Mouse (Mus musculus) myocyte (in vitro differentiated cells): ENCODE measurements at regions not wholly inside any gene's neighbourhood (a gene's known extent, or its start where the extent isn't known, plus 50 kb on each side); places are given as distances from the start of the nearest gene placed in this dataset.

Experiments
- H3K27me3 ChIP-seq: one replicate; pipeline ENCODE4 v1.6.1; 2011; ENCODE audit not compliant: control insufficient read depth, insufficient read depth, insufficient read length
- H3K36me3 ChIP-seq: one replicate; pipeline ENCODE4 v1.6.1; 2011; ENCODE audit not compliant: control insufficient read depth, insufficient read depth
- H3K4me2 ChIP-seq: one replicate; pipeline ENCODE4 v1.6.1; 2011; ENCODE audit warnings: low read depth, control low read depth
- H3K4me3 ChIP-seq: one replicate; pipeline ENCODE4 v1.5.1; 2011; ENCODE audit warnings: mild to moderate bottlenecking, control low read depth, moderate library complexity
- H3K79me2 ChIP-seq: one replicate; pipeline ENCODE4 v1.6.1; 2011; ENCODE audit not compliant: control insufficient read depth, insufficient read depth
- H3ac ChIP-seq: one replicate; pipeline ENCODE4 v1.6.1; 2011; ENCODE audit not compliant: control insufficient read depth, insufficient read length
- CEBPB ChIP-seq: IDR thresholded peaks from 2 replicates; pipeline ENCODE4 v1.6.1; 2011; ENCODE audit warnings: mild to moderate bottlenecking, moderate library complexity; ENCODE audit not compliant: poor library complexity, insufficient read depth, severe bottlenecking
- E2F4 ChIP-seq: IDR thresholded peaks from one replicate; pipeline ENCODE4 v1.6.1; 2011; ENCODE audit warnings: mild to moderate bottlenecking, control low read depth, moderate library complexity; ENCODE audit not compliant: insufficient read depth
- MAX ChIP-seq: IDR thresholded peaks from one replicate; pipeline ENCODE4 v1.6.1; 2011; ENCODE audit warnings: low read depth, mild to moderate bottlenecking, control low read depth
- MYOD1 ChIP-seq, 3 experiments: IDR thresholded peaks; one replicate each; pipeline ENCODE4 v1.6.1; 2011; ENCODE audit warnings: control low read depth in 2 of 3, low read depth in 2 of 3, mild to moderate bottlenecking in 2 of 3, moderate library complexity in 1 of 3; ENCODE audit not compliant: insufficient read length in 2 of 3, control insufficient read depth in 1 of 3
- MYOG ChIP-seq, 3 experiments: IDR thresholded peaks; one replicate each; pipeline ENCODE4 v1.6.1; 2011; ENCODE audit warnings: control low read depth in 2 of 3, low read depth in 2 of 3, mild to moderate bottlenecking in 2 of 3; ENCODE audit not compliant: insufficient read length in 2 of 3, control insufficient read depth in 1 of 3, insufficient read depth in 1 of 3
- POLR2A ChIP-seq: IDR thresholded peaks from one replicate; pipeline ENCODE4 v1.6.1; 2011; ENCODE audit warnings: low read depth, mild to moderate bottlenecking, control low read depth, moderate library complexity; ENCODE audit not compliant: insufficient read length
- POLR2AphosphoS2 ChIP-seq: IDR thresholded peaks from one replicate; pipeline ENCODE4 v1.6.1; 2011; ENCODE audit warnings: low read depth, control low read depth; ENCODE audit not compliant: insufficient read length
- REST ChIP-seq: IDR thresholded peaks from one replicate; pipeline ENCODE4 v1.6.1; 2011; ENCODE audit warnings: mild to moderate bottlenecking, control low read depth, moderate library complexity; ENCODE audit not compliant: insufficient read depth, insufficient read length
- SRF ChIP-seq: IDR thresholded peaks from one replicate; pipeline ENCODE4 v1.6.1; 2011; ENCODE audit warnings: low read depth; ENCODE audit not compliant: control insufficient read depth, insufficient read length
- TCF12 ChIP-seq: IDR thresholded peaks from one replicate; pipeline ENCODE4 v1.6.1; 2011; ENCODE audit warnings: mild to moderate bottlenecking, control low read depth; ENCODE audit not compliant: poor library complexity, insufficient read depth, severe bottlenecking
- TCF3 ChIP-seq: IDR thresholded peaks from one replicate; pipeline ENCODE4 v1.6.1; 2011; ENCODE audit warnings: low read depth, control low read depth; ENCODE audit not compliant: insufficient read length
- USF1 ChIP-seq: IDR thresholded peaks from one replicate; pipeline ENCODE4 v1.6.1; 2011; ENCODE audit warnings: low read depth, mild to moderate bottlenecking, control low read depth, moderate library complexity

GRCm38 (mm10) chr3:50761766-50762165, 318.4 kb upstream of the Slc7a11 start:
- Histone ChIP-seq H3K4me3 (no peak overlapping the region), H3K79me2 (no peaks in the 10 kb centered on the region), H3K36me3 (no peaks in the 10 kb centered on the region), H3K4me2 (no peak overlapping the region), H3ac (no peak overlapping the region), H3K27me3 (no peaks in the 10 kb centered on the region)
- no peak for TF ChIP-seq POLR2AphosphoS2
- no peak for TF ChIP-seq USF1
- TF ChIP-seq E2F4, result no peak
- no peak for TF ChIP-seq MYOG (IDR thresholded peaks at IDR 0.05; ENCODE audit: control insufficient read depth in 1 of 3, insufficient read depth in 1 of 3, insufficient read length in 2 of 3, low read depth in 2 of 3)
- TF ChIP-seq MYOD1 (IDR thresholded peaks at IDR 0.05; ENCODE audit: control insufficient read depth in 1 of 3, insufficient read length in 2 of 3, low read depth in 2 of 3), result no peak
- no peak for TF ChIP-seq REST
- no peak for TF ChIP-seq CEBPB

- no peak for TF ChIP-seq E2F4
- no peak for TF ChIP-seq MYOG (IDR thresholded peaks at IDR 0.05; ENCODE audit: control insufficient read depth in 1 of 3, insufficient read depth in 1 of 3, insufficient read length in 2 of 3, low read depth in 2 of 3)
- TF ChIP-seq SRF, result no peak
- TF ChIP-seq POLR2A, result no peak
- TF ChIP-seq MAX, result no peak
- TF ChIP-seq TCF3, result no peak
- TF ChIP-seq POLR2AphosphoS2, result no peak
- no peak for TF ChIP-seq TCF12
- no peak for TF ChIP-seq USF1
- TF ChIP-seq MYOD1 (IDR thresholded peaks at IDR 0.05; ENCODE audit: control insufficient read depth in 1 of 3, insufficient read length in 2 of 3, low read depth in 2 of 3), result no peak
- no peak for TF ChIP-seq CEBPB
- TF ChIP-seq REST, result no peak
These were observed 314.7 kb upstream of the Slc7a11 start for GRCm38 (mm10) chr3:50758106-50758505.

DNA sequence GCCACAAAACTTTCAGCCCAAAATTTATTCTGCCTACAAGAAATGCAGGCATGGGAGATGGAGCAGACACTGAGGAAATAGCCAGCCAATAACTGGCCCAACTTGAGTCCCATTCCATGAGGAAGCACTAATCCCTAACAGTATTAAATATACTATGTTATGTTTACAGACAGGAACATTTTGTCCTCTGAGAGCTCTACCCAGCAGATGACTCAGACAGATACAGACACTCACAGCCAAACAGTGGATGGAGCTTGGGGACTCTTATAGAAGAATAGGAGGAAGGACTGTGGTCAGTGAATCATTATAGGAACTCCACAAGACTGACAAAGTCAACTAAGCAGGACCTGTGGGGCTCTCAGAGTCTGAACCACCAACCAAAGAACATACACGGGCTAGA, 293.8 kb upstream of the Slc7a11 start:
- no peak overlapping the region for H3K4me2 ChIP-seq
- H3K36me3 ChIP-seq, result no peaks in the 10 kb centered on the region
- no peak overlapping the region for H3K4me3 ChIP-seq

More at GRCm38 (mm10) chr3:50758106-50758505, 314.7 kb upstream of the Slc7a11 start:
- H3K4me3 ChIP-seq, result no peak overlapping the region
- H3K27me3 ChIP-seq, result no peaks in the 10 kb centered on the region
- no peak overlapping the region for H3K4me2 ChIP-seq
- H3ac ChIP-seq, result no peak overlapping the region
- no peaks in the 10 kb centered on the region for H3K79me2 ChIP-seq
- H3K36me3 ChIP-seq, result no peaks in the 10 kb centered on the region

GRCm38 (mm10) chr3:50719035-50719434, 275.6 kb upstream of the Slc7a11 start:
- Histone ChIP-seq H3K4me2 (no peak overlapping the region), H3K79me2 (no peaks in the 10 kb centered on the region), H3ac (no peak overlapping the region), H3K27me3 (no peaks in the 10 kb centered on the region), H3K36me3 (no peaks in the 10 kb centered on the region), H3K4me3 (no peak overlapping the region)
- TF ChIP-seq POLR2AphosphoS2 (no peak), CEBPB (0 out of 2 replicates have a peak, but pooled peaks have one; percentile 12)

More for the DNA sequence above, 293.8 kb upstream of the Slc7a11 start:
- Histone ChIP-seq H3ac (no peak overlapping the region), H3K27me3 (no peaks in the 10 kb centered on the region), H3K79me2 (no peaks in the 10 kb centered on the region)
- TF ChIP-seq USF1, result no peak
- TF ChIP-seq MYOD1 (IDR thresholded peaks at IDR 0.05; ENCODE audit: control insufficient read depth in 1 of 3, insufficient read length in 2 of 3, low read depth in 2 of 3), result no peak
- no peak for TF ChIP-seq MYOG (IDR thresholded peaks at IDR 0.05; ENCODE audit: control insufficient read depth in 1 of 3, insufficient read depth in 1 of 3, insufficient read length in 2 of 3, low read depth in 2 of 3)
- no peak for TF ChIP-seq REST

DNA sequence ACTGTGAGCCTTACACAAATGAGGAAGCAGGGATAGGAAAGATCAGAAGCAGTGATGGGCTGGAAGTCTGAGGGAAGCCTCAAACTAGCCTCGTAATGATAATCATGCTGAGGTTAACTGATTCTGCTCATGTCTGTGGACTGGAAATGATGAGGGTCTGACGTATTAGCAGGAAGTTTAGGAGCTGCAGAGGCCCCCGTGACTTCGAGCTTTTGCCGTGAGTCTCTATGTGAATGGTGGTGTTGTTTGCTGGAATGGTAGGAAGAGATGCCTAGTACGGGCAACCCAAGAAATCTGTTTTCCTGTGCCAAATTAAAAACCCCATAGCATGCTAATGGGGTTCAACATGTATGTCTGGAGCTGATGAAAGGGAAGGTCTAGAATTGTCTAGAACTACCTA, 270.0 kb upstream of the Slc7a11 start:
- H3K4me2 ChIP-seq, result no peak overlapping the region

More for the DNA sequence above, 270.0 kb upstream of the Slc7a11 start:
- Histone ChIP-seq H3ac (no peak overlapping the region), H3K27me3 (no peaks in the 10 kb centered on the region), H3K36me3 (no peaks in the 10 kb centered on the region), H3K79me2 (no peaks in the 10 kb centered on the region), H3K4me3 (no peak overlapping the region)
- TF ChIP-seq TCF12 (no peak), USF1 (no peak), POLR2A (no peak), CEBPB (no peak), POLR2AphosphoS2 (no peak), MAX (no peak), MYOD1 (IDR thresholded peaks at IDR 0.05; ENCODE audit: control insufficient read depth in 1 of 3, insufficient read length in 2 of 3, low read depth in 2 of 3) (no peak), SRF (no peak)
